26 mouse cellular contexts compared by ENCODE assay signal in genomic region chr19:50526094-50526493, GRCm38 (mm10).
DNase-seq lines count a peak whose midpoint lies in the region; ATAC-seq lines count a peak whose summit lies in the region.
"Had no signal": no experiment of that assay in that cellular context is flagged by ENCODE, and none has a peak within 500 bp of the region (broad histone marks: within the 10 kb centered on the region; RNA-seq: fewer than 3 reads in every experiment).

No protein-coding gene starts in this region.

- H3K4me3 ChIP-seq in megakaryocyte, embryonic 14.5 days (replicated peaks) = peak overlapping the region; percentile 18
- H3K4me3 ChIP-seq: embryonic facial prominence, embryonic 13.5 days; forebrain, embryonic 13.5 days; heart, embryonic 12.5 days; hindbrain, embryonic 10.5 days; limb, embryonic 15.5 days; lung, embryonic 15.5 days; midbrain, embryonic 12.5 days; neural tube, embryonic 15.5 days had no signal

- H3K27me3 ChIP-seq in megakaryocyte, embryonic 14.5 days (replicated peaks) = no peaks in the 10 kb centered on the region
- H3K27me3 ChIP-seq: embryonic facial prominence, embryonic 13.5 days; forebrain, embryonic 13.5 days; heart, embryonic 12.5 days; limb, embryonic 15.5 days; lung, embryonic 15.5 days; midbrain, embryonic 12.5 days; neural tube, embryonic 15.5 days had no signal

- ATAC-seq in megakaryocyte, adult 5-6 weeks (ENCODE audit: poor library complexity, severe bottlenecking) = no peak
- ATAC-seq: forebrain, embryonic 13.5 days; hindbrain, postnatal 0 days; intestine, embryonic 16.5 days had no signal

- H3K9me3 ChIP-seq in megakaryocyte, embryonic 14.5 days = peaks cover 7% of the 10 kb centered on the region
- H3K9me3 ChIP-seq: embryonic facial prominence, embryonic 13.5 days; forebrain, embryonic 13.5 days; heart, embryonic 12.5 days; hindbrain, embryonic 10.5 days; limb, embryonic 15.5 days; lung, embryonic 15.5 days; midbrain, embryonic 12.5 days; neural tube, embryonic 15.5 days had no signal

- no peaks in the 10 kb centered on the region for H3K36me3 ChIP-seq in megakaryocyte, embryonic 14.5 days (replicated peaks; ENCODE audit: low read length)
- H3K36me3 ChIP-seq: embryonic facial prominence, embryonic 13.5 days; heart, embryonic 12.5 days; hindbrain, embryonic 10.5 days; limb, embryonic 15.5 days; lung, embryonic 15.5 days; midbrain, embryonic 12.5 days; neural tube, embryonic 15.5 days had no signal

- H3K4me1 ChIP-seq in megakaryocyte, embryonic 14.5 days = no peaks in the 10 kb centered on the region
- H3K4me1 ChIP-seq: embryonic facial prominence, embryonic 13.5 days; heart, embryonic 12.5 days; hindbrain, embryonic 10.5 days; limb, embryonic 15.5 days; lung, embryonic 15.5 days; midbrain, embryonic 12.5 days; neural tube, embryonic 15.5 days had no signal

- peak; percentile 24 to 34 for DNase-seq in thymus, adult 18-20 months
- DNase-seq in thymus, postnatal 0 days (ENCODE audit: low spot score) = no peak
- peak; percentile 38 for DNase-seq in thymus, postnatal 14 days
- no peak for DNase-seq in heart, adult 18-20 months
- DNase-seq in lung, adult 18-20 months = no peak
- DNase-seq: adrenal gland, adult 2 months; cerebellum, adult 18-20 months; cerebellum, postnatal 14 days; heart, adult 11 months; heart, postnatal 10 days; kidney, postnatal 25 days; lung, postnatal 4 days; right cerebral cortex, postnatal 14 days; spleen, adult 18-20 months had no signal

Comparison
In these comparisons a context has a peak if more than half of its experiments do, and no peak if none do; other contexts are left out.
1. DNase-seq: peak in thymus, adult 18-20 months (2 of 2) and thymus, postnatal 14 days (single experiment); none in thymus, postnatal 0 days (single experiment), heart, adult 18-20 months (0 of 2) and lung, adult 18-20 months (0 of 2).